Mouse (Mus musculus): ENCODE measurements at regions not wholly inside any gene's neighbourhood (a gene's known extent, or its start where the extent isn't known, plus 50 kb on each side); places are given as distances from the start of the nearest gene placed in this dataset.

DNA sequence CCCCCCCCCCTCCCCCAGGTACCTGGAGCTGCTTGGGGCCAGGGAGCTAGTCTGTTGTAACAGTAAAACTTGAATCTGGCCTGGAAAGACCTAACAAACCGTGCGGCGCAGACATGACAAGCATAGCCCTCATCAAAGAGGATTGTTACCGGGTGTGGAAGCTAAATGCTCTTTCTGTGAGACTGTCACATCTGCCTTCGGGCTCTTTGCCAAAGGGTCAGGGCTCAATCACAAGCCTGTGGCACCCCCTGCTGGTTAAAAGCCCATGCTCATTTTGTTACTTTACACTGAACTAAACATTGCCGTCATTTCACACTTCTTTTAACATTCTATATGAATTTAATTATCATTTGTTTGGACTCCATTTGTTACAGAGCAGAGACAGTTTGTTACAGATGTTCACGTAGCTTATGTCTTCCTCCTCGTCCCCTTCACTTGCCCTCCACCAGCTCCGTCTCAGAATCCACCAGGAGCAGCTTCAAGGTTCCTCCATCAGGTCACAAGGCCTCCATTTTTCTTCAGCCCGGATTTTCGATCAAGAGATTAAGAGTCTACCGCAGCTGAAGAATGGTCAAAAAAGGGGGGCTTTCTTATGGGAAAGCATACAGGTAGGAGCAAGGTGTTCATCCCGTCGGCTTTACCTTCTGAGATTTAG is 191.1 kb upstream of the Dnajc24 start:
- TF ChIP-seq POLR2A (IDR thresholded peaks at IDR 0.05; ENCODE audit: control insufficient read depth, low read depth, low read length) (no peak), CTCF (IDR thresholded peaks at IDR 0.05; ENCODE audit: control insufficient read depth, insufficient read depth, insufficient replicate concordance, low read depth, low read length) (peak; percentile 21; the same call in 1 of the 2 replicates)
